Mouse (Mus musculus) cerebellum, adult (tissue): ENCODE results near the gene Cnbd2.

Experiments used
- ATAC-seq: cut with Nextera tagmentation; 2 replicates; pipeline ENCODE4 v1.9.2; 2017; ENCODE audit warnings: mild to moderate bottlenecking, moderate library complexity, mixed read lengths; ENCODE audit not compliant: insufficient number of reproducible peaks, low FRiP score, low TSS enrichment

Gene Cnbd2

GRCm38 (mm10) chr2:156310945-156311344, 1.2 kb upstream of the Cnbd2 start:
- no peak for ATAC-seq

GRCm38 (mm10) chr2:156311441-156311840, 658 bp upstream of the Cnbd2 start:
- no peak for ATAC-seq

- peak; percentile 62; the same call in 1 of the 2 replicates for ATAC-seq
Observed at GRCm38 (mm10) chr2:156311841-156312291, 233 bp upstream of the Cnbd2 start.

GRCm38 (mm10) chr2:156313153-156313552, 1.1 kb downstream of the Cnbd2 start:
- ATAC-seq, result no peak

GRCm38 (mm10) chr2:156314811-156315210, 2.7 kb downstream of the Cnbd2 start:
- ATAC-seq, result no peak

DNA sequence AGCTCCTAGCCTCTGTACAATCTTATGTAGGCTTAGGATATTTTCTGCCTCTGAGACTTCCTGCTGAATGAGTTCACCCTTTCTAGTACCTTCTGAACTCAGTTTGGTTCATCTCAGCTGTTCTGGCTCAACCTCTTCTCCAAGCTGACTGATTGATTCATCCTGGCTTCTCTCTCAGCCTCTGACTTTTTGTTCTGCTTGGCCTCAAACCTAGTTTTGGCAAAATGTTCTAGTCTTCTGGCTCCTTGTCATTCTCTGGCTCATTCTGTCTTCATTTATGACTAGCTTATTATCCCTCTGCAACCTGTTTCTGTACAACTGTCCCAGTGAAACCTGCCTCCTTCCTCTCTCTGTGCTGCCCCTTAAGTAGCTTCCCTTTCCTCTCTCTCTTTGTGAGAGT, 6.4 kb downstream of the Cnbd2 start:
- ATAC-seq, result no peak

GRCm38 (mm10) chr2:156321538-156321937, 9.4 kb downstream of the Cnbd2 start:
- no peak for ATAC-seq

DNA sequence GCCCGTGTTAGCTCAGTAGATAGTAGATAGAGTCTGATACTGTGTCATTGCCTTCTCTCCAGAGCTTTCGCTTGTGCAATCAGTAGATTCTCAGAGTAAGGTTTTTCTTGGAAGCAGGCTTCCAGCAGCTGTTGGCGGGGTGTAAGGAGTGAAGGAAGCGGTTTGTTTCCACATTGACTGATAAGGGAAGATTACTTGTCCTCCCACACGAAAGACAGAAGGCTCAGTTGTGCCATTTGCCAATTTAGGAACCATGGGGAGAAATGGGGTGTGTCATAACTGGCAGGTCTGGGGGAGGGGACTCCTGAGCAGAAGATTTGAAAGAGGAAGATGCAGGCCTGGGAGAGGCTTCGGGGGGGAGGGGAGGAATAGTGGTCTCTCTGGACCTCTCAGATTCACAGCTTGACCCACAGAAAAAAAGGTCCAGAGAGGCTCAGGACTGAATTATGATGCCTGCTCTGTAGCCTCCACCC, 12.1 kb downstream of the Cnbd2 start:
- no peak for ATAC-seq

DNA sequence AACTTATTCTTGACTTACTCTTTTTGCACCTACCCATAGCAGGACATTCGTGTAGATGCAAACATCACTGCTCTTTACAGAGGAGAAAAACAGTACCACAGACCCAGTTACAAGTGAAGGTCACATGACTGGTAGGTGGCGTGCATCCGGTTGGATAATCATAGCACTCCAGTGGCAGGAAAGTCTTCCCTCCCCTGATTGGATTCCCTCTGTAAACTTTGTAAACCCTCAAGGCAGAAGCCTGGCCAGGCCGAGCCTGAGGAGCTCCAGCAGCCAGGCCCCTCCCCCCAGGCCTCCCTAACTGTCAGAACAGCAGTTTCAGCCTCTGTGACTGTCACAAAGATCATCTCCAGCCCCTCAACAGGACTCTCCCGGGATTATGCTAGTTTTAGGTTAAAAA, 12.6 kb downstream of the Cnbd2 start:
- no peak for ATAC-seq

- ATAC-seq, result no peak
Observed at GRCm38 (mm10) chr2:156330681-156331080, 18.6 kb downstream of the Cnbd2 start.

DNA sequence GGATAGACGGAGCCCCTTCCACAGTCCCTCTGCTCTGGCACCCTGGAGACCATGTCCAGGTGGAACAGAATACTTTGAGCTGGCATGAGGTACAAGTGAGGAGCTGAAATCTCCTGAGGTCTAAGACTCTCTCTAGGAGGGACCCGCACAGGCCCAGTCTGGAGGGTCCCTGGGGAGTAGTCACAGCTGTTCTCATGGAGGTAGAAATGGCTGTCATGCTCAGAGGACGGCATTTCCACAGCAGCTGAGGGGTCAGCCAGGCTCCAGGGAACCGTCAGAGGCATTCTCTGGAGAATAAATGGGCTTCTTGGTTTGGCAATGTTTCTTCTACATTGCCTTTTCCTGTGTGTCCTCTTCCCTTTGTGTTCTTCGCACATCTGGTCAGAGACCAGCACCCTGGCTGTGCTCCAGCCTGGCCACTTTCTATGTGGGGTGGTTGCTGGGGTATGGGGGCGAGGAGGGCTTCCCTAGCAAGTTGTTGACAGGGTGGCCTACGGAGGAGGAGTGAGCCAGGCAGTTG, 19.4 kb downstream of the Cnbd2 start:
- ATAC-seq, result no peak

- no peak for ATAC-seq
Observed at GRCm38 (mm10) chr2:156340078-156340477, 28.0 kb downstream of the Cnbd2 start.

DNA sequence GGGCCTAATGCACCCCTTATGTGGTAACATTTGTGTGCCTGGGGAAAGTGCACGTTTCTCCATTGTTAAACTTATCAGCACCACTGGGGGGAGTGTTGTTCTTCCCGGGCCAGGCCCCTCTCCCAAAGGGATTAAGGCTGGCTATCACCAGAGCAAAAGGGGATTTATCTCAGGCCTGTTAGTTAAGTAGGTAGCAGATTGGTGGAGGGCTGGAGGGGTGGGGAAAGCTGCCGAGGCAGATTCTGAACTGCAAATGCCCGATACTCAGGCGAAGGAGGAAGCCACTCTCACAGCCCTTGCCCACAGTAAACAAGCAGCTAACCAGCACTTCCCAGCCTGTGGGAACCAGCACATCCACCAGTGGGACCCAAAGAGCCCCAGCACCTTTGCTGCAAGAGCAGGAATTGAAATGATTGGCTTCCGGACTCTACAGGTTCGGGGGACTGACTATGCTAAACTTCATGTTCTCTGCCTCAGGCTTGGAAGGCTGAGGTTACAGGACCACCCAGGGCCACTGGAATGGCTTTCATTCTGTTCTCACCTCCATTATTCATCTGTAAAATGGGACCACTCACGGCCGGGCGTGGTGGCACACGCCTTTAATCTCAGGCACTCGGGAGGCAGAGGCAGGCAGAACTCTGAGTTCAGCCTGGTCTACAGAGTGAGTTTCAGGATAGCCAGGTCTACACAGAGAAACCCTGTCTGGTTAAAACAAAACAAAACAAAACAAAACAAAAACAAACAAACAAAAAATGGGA, 32.9 kb downstream of the Cnbd2 start:
- no peak for ATAC-seq

- no peak for ATAC-seq
Observed at GRCm38 (mm10) chr2:156348812-156349211, 36.7 kb downstream of the Cnbd2 start.

- ATAC-seq, result no peak
Observed at GRCm38 (mm10) chr2:156349286-156349848, 37.3 kb downstream of the Cnbd2 start.

DNA sequence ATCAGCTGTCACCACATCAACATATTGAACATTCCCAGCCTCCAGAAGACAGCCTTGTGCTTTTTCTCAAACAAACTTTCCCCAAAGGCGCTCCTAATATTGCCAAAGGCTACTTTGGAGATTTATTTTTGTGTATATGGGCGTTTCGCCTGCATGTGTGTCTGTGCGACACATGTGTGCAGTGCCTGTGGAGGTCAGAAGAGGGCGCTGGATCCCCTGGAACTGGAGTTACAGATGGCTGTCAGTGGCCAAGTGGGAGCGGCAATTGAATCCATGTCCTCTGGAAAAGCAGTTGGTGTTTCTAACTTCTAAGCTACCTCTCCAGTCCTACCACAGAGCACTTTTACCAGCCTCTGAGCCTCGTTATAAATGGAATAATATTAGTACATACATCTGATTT, 39.1 kb downstream of the Cnbd2 start:
- no peak for ATAC-seq

DNA sequence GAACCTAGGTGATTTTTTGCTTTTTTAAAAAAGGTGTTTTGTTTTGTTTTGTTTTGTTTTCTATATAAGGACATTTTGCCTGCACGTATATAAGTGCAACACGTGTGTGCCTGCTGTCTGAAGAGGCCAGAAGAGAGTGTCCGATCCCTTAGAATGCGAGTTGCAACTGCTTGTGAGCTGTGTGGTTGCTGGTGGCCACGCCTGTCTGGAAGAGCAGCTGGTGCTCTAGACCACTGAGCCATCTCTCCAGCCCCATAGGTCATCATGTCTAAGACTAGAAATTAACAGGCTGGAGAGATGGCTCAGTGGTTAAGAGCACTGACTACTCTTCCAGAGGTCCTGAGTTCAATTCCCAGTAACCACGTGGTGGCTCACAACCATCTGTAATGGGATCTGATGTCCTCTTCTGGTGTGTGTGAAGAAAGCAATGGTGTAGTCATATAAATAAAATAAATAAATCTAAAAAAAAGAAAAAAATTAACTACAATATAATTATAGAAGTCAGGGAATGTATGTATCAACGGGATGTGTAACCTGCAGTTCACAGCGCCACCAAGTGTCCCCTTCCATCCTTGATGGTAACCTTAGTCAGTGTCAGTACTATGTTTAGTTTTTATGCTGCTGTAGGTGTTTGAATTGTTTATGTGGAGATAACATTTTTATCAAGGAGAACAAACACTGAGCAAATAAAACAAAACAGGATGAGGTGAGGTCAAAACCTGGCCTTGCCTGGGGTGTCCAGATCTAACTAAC, 40.5 kb downstream of the Cnbd2 start:
- no peak for ATAC-seq

DNA sequence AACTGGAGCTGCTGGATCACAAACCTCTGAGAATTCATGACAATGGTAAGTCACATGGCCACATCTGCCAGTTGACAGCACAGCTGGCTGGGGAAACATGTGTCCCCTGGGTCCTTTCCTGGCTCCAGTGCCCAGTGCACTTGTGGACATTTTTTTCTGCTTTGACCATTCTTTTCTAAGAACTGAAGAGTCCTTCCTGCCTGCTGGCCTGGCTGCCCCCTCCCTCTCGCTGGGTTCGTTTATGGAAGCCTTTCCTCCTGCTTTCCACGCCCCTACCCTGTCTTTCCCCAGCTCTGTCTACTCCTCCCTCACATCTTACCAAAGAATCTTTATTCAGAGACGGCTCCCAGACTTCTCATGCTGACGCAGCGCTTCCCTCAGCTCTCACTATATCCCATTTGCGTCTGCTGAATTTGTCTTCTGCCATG, 41.2 kb downstream of the Cnbd2 start:
- ATAC-seq, result no peak

- no peak for ATAC-seq
Observed at GRCm38 (mm10) chr2:156356031-156356430, 43.9 kb downstream of the Cnbd2 start.

GRCm38 (mm10) chr2:156368465-156368864, 56.4 kb downstream of the Cnbd2 start:
- no peak for ATAC-seq

GRCm38 (mm10) chr2:156370896-156371295, 58.8 kb downstream of the Cnbd2 start:
- no peak for ATAC-seq
